Mouse (Mus musculus) liver, embryonic 13.5 days (tissue): ENCODE data around the gene Nfib. TPM values are rescaled to one million over a fixed set of nuclear protein-coding genes. Genes with fewer than 3 reads are reported as not detected.
"Not testable (repeated sequence)": the region's sequence is repeated elsewhere in the genome, so short reads cannot be mapped to it uniquely, and the experiment has no call there.

Source experiments
- ATAC-seq: fragments of 200-750 bp; cut with Nextera tagmentation; 2 replicates; pipeline ENCODE4 v1.8.0; 2017; ENCODE audit warnings: low read depth, mild to moderate bottlenecking, moderate number of reproducible peaks, moderate library complexity
- DNase-seq: peaks from one replicate; pipeline ENCODE4 v3.0.0; 2022
- H3K27ac ChIP-seq: fragments of 300-500 bp; sonication (generic); 2 replicates; pipeline ENCODE4 v1.5.1; 2015; ENCODE audit warnings: moderate library complexity, mild to moderate bottlenecking, inconsistent platforms
- H3K27me3 ChIP-seq: fragments of 300-500 bp; sonication (generic); 2 replicates; pipeline ENCODE4 v1.6.1; 2015; ENCODE audit warnings: mild to moderate bottlenecking, inconsistent platforms
- H3K36me3 ChIP-seq: fragments of 300-500 bp; sonication (generic); 2 replicates; pipeline ENCODE4 v1.6.1; 2015; ENCODE audit warnings: mild to moderate bottlenecking, inconsistent platforms
- H3K4me1 ChIP-seq: fragments of 300-500 bp; sonication (generic); replicated peaks from 2 replicates; pipeline ENCODE4 v1.6.1; 2015; ENCODE audit warnings: inconsistent platforms
- H3K4me2 ChIP-seq: fragments of 300-500 bp; sonication (generic); 2 replicates; pipeline ENCODE4 v1.6.1; 2015; ENCODE audit warnings: inconsistent platforms, mild to moderate bottlenecking, moderate library complexity
- H3K4me3 ChIP-seq: fragments of 300-500 bp; sonication (generic); replicated peaks from 2 replicates; pipeline ENCODE4 v1.5.1; 2015; ENCODE audit warnings: mild to moderate bottlenecking, inconsistent platforms
- H3K9ac ChIP-seq: fragments of 300-500 bp; sonication (generic); 2 replicates; pipeline ENCODE4 v1.6.1; 2015; ENCODE audit warnings: mild to moderate bottlenecking, inconsistent platforms
- H3K9me3 ChIP-seq: fragments of 300-500 bp; sonication (generic); replicated peaks from 2 replicates; pipeline ENCODE4 v1.6.1; 2016; ENCODE audit warnings: inconsistent platforms
- WGBS: fragments of 180-500 bp; shearing (Covaris S2); methylation state at CpG from one replicate; pipeline ENCODE4 v1.1.7; 2015; ENCODE audit not compliant: insufficient replicate concordance; 5-methylcytosine and 5-hydroxymethylcytosine counted together
- polyA plus RNA-seq: library from polyadenylated mRNA; unstranded; fragments of >200 nt; fragmentation: Nextera tagmentation; extraction: Ambion mirVana; gene quantifications from 2 replicates; pipeline ENCODE4 v1.2.1, GENCODE M21; 2015

Nfib gene
- polyA plus RNA-seq, 1 experiment from 2014 or later: 4.9 TPM

- DNase-seq: no peak
- ATAC-seq: no peak
Observed at GRCm38 (mm10) chr4:82267832-82268778, 437.4 kb downstream of the Nfib start.

GRCm38 (mm10) chr4:82266066-82266619, 439.4 kb downstream of the Nfib start:
- H3K27me3 ChIP-seq: no peaks in the 10 kb centered on the region
- ATAC-seq: no peak
- H3K27ac ChIP-seq: no peak overlapping the region
- H3K9ac ChIP-seq: no peak overlapping the region
- no peak overlapping the region for H3K4me3 ChIP-seq
- DNase-seq: no peak
- H3K4me1 ChIP-seq: no peaks in the 10 kb centered on the region
- WGBS: 24% methylated on average over 4 of the region's 4 CpGs
- H3K4me2 ChIP-seq: no peak overlapping the region
- H3K9me3 ChIP-seq: no peaks in the 10 kb centered on the region
- H3K36me3 ChIP-seq: no peaks in the 10 kb centered on the region

More at GRCm38 (mm10) chr4:82267832-82268778, 437.4 kb downstream of the Nfib start:
- H3K27me3 ChIP-seq: no peaks in the 10 kb centered on the region
- H3K4me2 ChIP-seq: no peak overlapping the region
- H3K9me3 ChIP-seq: no peaks in the 10 kb centered on the region
- H3K27ac ChIP-seq: no peak overlapping the region
- H3K4me1 ChIP-seq: no peaks in the 10 kb centered on the region
- H3K36me3 ChIP-seq: no peaks in the 10 kb centered on the region
- 64% methylated on average over 14 of the region's 14 CpGs for WGBS
- H3K4me3 ChIP-seq: no peak overlapping the region
- H3K9ac ChIP-seq: no peak overlapping the region

DNA sequence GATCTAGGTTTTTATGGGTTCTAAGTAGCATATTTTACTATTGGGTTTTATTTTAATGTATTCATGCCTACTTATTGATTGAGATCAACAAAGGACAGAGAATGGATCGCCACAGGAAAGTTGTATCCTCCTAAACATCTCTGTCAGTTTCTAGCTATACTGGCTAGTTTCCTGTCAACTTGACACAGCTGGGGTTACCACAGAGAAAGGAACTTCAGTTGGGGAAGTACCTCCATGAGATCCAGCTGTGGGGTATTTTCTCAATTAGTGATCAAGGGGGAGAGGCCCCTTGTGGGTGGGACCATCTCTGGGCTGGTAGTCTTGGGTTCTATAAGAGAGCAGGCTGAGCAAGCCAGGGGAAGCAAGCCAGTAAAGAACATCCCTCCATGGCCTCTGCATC, 447.0 kb downstream of the Nfib start:
- not testable (repeated sequence) for H3K4me1 ChIP-seq, H3K4me3 ChIP-seq, H3K27me3 ChIP-seq, H3K36me3 ChIP-seq, ATAC-seq, H3K9ac ChIP-seq, H3K9me3 ChIP-seq, H3K27ac ChIP-seq, H3K4me2 ChIP-seq, DNase-seq
- whole genome bisulfite sequencing: 48% methylated on average over 1 of the region's 1 CpGs

DNA sequence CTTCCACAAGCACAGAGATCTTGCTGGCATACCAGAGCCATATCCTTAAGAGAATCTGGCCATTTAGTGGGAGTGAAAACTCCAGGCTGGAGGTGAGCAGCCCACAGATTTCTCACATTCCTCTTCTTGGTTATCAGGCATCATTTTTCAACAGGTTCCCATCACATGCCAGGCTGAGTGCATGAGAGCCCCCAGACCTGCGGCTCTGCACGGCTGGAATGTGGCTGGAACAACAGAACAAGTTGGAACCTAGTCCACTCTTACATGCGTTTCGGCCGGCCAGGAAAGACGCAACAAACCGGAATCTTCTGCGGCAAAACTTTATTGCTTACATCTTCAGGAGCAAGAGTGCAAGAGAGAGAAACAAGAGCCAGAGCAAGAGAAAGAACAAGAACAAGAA, 453.5 kb downstream of the Nfib start:
- 76% methylated on average over 8 of the region's 8 CpGs for WGBS
- DNase-seq: no peak

GRCm38 (mm10) chr4:82250355-82250659, 455.2 kb downstream of the Nfib start:
- DNase-seq (no peak), ATAC-seq (no peak)
- Histone ChIP-seq H3K27me3 (no peaks in the 10 kb centered on the region), H3K4me2 (no peak overlapping the region), H3K36me3 (no peaks in the 10 kb centered on the region), H3K9ac (no peak overlapping the region), H3K4me3 (no peak overlapping the region), H3K9me3 (no peaks in the 10 kb centered on the region), H3K4me1 (no peaks in the 10 kb centered on the region), H3K27ac (no peak overlapping the region)
- WGBS: 49% methylated on average over 5 of the region's 5 CpGs

More for the DNA sequence above, 453.5 kb downstream of the Nfib start:
- no peaks in the 10 kb centered on the region for H3K4me1 ChIP-seq
- no peak overlapping the region for H3K4me3 ChIP-seq
- no peak overlapping the region for H3K27ac ChIP-seq
- no peak overlapping the region for H3K4me2 ChIP-seq
- no peaks in the 10 kb centered on the region for H3K27me3 ChIP-seq
- H3K36me3 ChIP-seq: no peaks in the 10 kb centered on the region
- no peak for ATAC-seq
- no peaks in the 10 kb centered on the region for H3K9me3 ChIP-seq
- no peak overlapping the region for H3K9ac ChIP-seq

- H3K27ac ChIP-seq: no peak overlapping the region
Observed at GRCm38 (mm10) chr4:82249518-82250354, 455.8 kb downstream of the Nfib start.

GRCm38 (mm10) chr4:82248961-82249360, 456.6 kb downstream of the Nfib start:
- Histone ChIP-seq H3K4me2 (no peak overlapping the region), H3K4me1 (no peaks in the 10 kb centered on the region), H3K36me3 (no peaks in the 10 kb centered on the region), H3K27me3 (no peaks in the 10 kb centered on the region), H3K4me3 (no peak overlapping the region), H3K9ac (no peak overlapping the region), H3K9me3 (no peaks in the 10 kb centered on the region), H3K27ac (no peak overlapping the region)
- WGBS: 62% methylated on average over 1 of the region's 1 CpGs
- ATAC-seq (no peak), DNase-seq (no peak)

More at GRCm38 (mm10) chr4:82249518-82250354, 455.8 kb downstream of the Nfib start:
- Histone ChIP-seq H3K4me1 (no peaks in the 10 kb centered on the region), H3K4me3 (no peak overlapping the region), H3K27me3 (no peaks in the 10 kb centered on the region), H3K4me2 (no peak overlapping the region), H3K9ac (no peak overlapping the region), H3K9me3 (no peaks in the 10 kb centered on the region), H3K36me3 (no peaks in the 10 kb centered on the region)
- DNase-seq (no peak), ATAC-seq (no peak)
- 57% methylated on average over 11 of the region's 11 CpGs for WGBS

GRCm38 (mm10) chr4:82248031-82248430, 457.5 kb downstream of the Nfib start:
- Histone ChIP-seq H3K36me3 (no peaks in the 10 kb centered on the region), H3K27ac (no peak overlapping the region), H3K27me3 (no peaks in the 10 kb centered on the region), H3K4me1 (no peaks in the 10 kb centered on the region), H3K9ac (no peak overlapping the region), H3K4me2 (no peak overlapping the region), H3K9me3 (no peaks in the 10 kb centered on the region), H3K4me3 (no peak overlapping the region)
- ATAC-seq: no peak
- DNase-seq: no peak
- 62% methylated on average over 5 of the region's 5 CpGs for WGBS

DNA sequence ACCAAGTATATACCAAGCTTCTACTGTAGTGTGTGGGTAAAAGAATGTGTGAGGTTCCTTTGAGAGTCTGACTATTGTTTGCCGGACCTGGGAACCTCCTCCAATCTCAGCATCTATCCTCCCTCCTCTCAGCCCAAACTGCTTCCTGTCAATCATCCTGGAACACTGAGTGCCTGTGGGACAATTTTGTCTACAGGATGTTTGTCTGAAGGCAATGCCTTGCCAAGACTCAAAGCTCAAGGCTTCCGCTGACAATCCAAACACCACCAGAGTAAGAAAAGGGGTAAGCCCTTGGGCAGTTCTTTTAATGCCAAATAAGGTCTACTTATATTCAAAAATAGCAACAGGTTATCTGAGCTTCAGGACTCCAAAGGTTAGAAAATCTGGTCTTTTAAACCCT, 459.3 kb downstream of the Nfib start:
- no peaks in the 10 kb centered on the region for H3K4me1 ChIP-seq
- no peak overlapping the region for H3K4me2 ChIP-seq
- no peak overlapping the region for H3K4me3 ChIP-seq
- 64% methylated on average over 2 of the region's 2 CpGs for WGBS
- H3K27me3 ChIP-seq: no peaks in the 10 kb centered on the region
- H3K27ac ChIP-seq: no peak overlapping the region
- ATAC-seq (no peak), DNase-seq (no peak)
- no peak overlapping the region for H3K9ac ChIP-seq
- no peaks in the 10 kb centered on the region for H3K9me3 ChIP-seq
- no peaks in the 10 kb centered on the region for H3K36me3 ChIP-seq
